Mouse (Mus musculus) ES-E14 (cell line): ENCODE results near the gene Kcnmb2. TPM values are rescaled to one million over a fixed set of nuclear protein-coding genes. Genes with fewer than 3 reads are reported as not detected.

Experiments
- DNase-seq: peaks from one replicate; pipeline ENCODE4 v3.0.0-alpha.2; 2013; ENCODE audit warnings: low read depth, low spot score
- H3K27ac ChIP-seq: 2 replicates; pipeline ENCODE4 v1.5.1; 2012; ENCODE audit warnings: low read depth, mild to moderate bottlenecking, low read length, moderate library complexity, mixed read lengths; ENCODE audit not compliant: poor library complexity, insufficient read depth, severe bottlenecking
- H3K36me3 ChIP-seq: 2 replicates; pipeline ENCODE4 v1.6.1; 2012; ENCODE audit warnings: mild to moderate bottlenecking, low read length, moderate library complexity, mixed read lengths; ENCODE audit not compliant: control insufficient read depth, poor library complexity, insufficient read depth, severe bottlenecking
- H3K4me1 ChIP-seq, 2 experiments: fragments of 150-350 bp in 1 of 2; sonication (generic) in 1 of 2; 2 replicates each; pipeline ENCODE4 v1.6.1; 2012; ENCODE audit warnings: low read length in 2 of 2, mild to moderate bottlenecking in 1 of 2, mixed read lengths in 1 of 2; ENCODE audit not compliant: control insufficient read depth in 2 of 2, insufficient read depth in 2 of 2, poor library complexity in 1 of 2
- H3K4me3 ChIP-seq, 2 experiments: fragments of 150-350 bp in 1 of 2; sonication (generic) in 1 of 2; 2 replicates each; pipeline ENCODE4 v1.5.1; 2012; ENCODE audit warnings: low read length in 2 of 2, low read depth in 1 of 2, mild to moderate bottlenecking in 1 of 2, mixed read lengths in 1 of 2; ENCODE audit not compliant: insufficient read depth in 1 of 2, poor library complexity in 1 of 2, severe bottlenecking in 1 of 2
- H3K9ac ChIP-seq: 2 replicates; pipeline ENCODE4 v1.6.1; 2012; ENCODE audit warnings: low read depth, mild to moderate bottlenecking, low read length, mixed read lengths; ENCODE audit not compliant: poor library complexity, insufficient read depth, severe bottlenecking
- H3K9me3 ChIP-seq: fragments of 150-350 bp; sonication (generic); 2 replicates; pipeline ENCODE4 v1.6.1; 2012; ENCODE audit warnings: low read depth, mild to moderate bottlenecking, low read length; ENCODE audit not compliant: control insufficient read depth, insufficient read depth
- CHD2 ChIP-seq: IDR thresholded peaks from 2 replicates; pipeline ENCODE4 v1.6.1; 2014; ENCODE audit warnings: mild to moderate bottlenecking, low read depth, low read length, inconsistent platforms
- HCFC1 ChIP-seq: IDR thresholded peaks from 2 replicates; pipeline ENCODE4 v1.6.1; 2012; ENCODE audit warnings: low read length, inconsistent platforms, borderline replicate concordance; ENCODE audit not compliant: insufficient read depth
- MAFK ChIP-seq: IDR thresholded peaks from 2 replicates; pipeline ENCODE4 v1.6.1; 2014; ENCODE audit warnings: mild to moderate bottlenecking, low read depth, low read length, inconsistent platforms; ENCODE audit not compliant: insufficient read depth
- ZC3H11A ChIP-seq: IDR thresholded peaks from 2 replicates; pipeline ENCODE4 v1.6.1; 2012; ENCODE audit warnings: low read depth, mild to moderate bottlenecking, inconsistent platforms, low read length, borderline replicate concordance
- ZNF384 ChIP-seq: IDR thresholded peaks from 2 replicates; pipeline ENCODE4 v1.6.1; 2012; ENCODE audit warnings: low read depth, low read length, inconsistent platforms
- in situ Hi-C, 2 experiments: fragments of 600-800 bp; cut with MboI; formaldehyde crosslinking; loops; one replicate each; pipeline ENCODE4 v1.15.1; 2025; ENCODE audit warnings: low sequenced_read_pairs in 2 of 2, inconsistent platforms in 1 of 2; ENCODE audit not compliant: unreplicated experiment in 2 of 2
- total RNA-seq: library from RNA; depleted of rRNA; stranded (reverse); fragments of 300-350 nt; gene quantifications from 2 replicates; pipeline ENCODE4 v1.2.3, GENCODE M21; 2012

Gene Kcnmb2
- total RNA-seq, 1 experiment, result not detected

- H3K9me3 ChIP-seq, result no peaks in the 10 kb centered on the region
- DNase-seq, result no peak
- no peak overlapping the region for H3K9ac ChIP-seq
- no peak overlapping the region for H3K4me3 ChIP-seq
- no peaks in the 10 kb centered on the region for H3K4me1 ChIP-seq
- H3K36me3 ChIP-seq, result no peaks in the 10 kb centered on the region
- in situ Hi-C loops, result loop anchor here (10.0 to 25.0 kb wide), 2 partner anchors 386 to 393 kb away; no protein-coding TSS in a partner anchor
- H3K27ac ChIP-seq, result no peak overlapping the region
- TF ChIP-seq CHD2, result no peak
- TF ChIP-seq MAFK, result no peak
- TF ChIP-seq HCFC1, result no peak
- TF ChIP-seq ZNF384, result no peak
- TF ChIP-seq ZC3H11A, result no peak
These were observed 278.2 kb downstream of the Kcnmb2 start for GRCm38 (mm10) chr3:32180519-32180918.

GRCm38 (mm10) chr3:32185855-32186522 lies 283.7 kb downstream of the Kcnmb2 start:
- Histone ChIP-seq H3K27ac (no peak overlapping the region), H3K4me1 (no peaks in the 10 kb centered on the region), H3K9me3 (no peaks in the 10 kb centered on the region), H3K36me3 (no peaks in the 10 kb centered on the region), H3K4me3 (no peak overlapping the region), H3K9ac (no peak overlapping the region)
- DNase-seq, result no peak
- in situ Hi-C loops, result loop anchor here (10.0 to 25.0 kb wide), 2 partner anchors 391 to 399 kb away; no protein-coding TSS in a partner anchor
- no peak for TF ChIP-seq HCFC1
- TF ChIP-seq MAFK, result no peak
- TF ChIP-seq ZNF384, result no peak
- no peak for TF ChIP-seq ZC3H11A
- no peak for TF ChIP-seq CHD2

GRCm38 (mm10) chr3:32188521-32188920 lies 286.2 kb downstream of the Kcnmb2 start:
- no peak overlapping the region for H3K27ac ChIP-seq
- no peak for TF ChIP-seq MAFK
- TF ChIP-seq ZC3H11A, result peak; percentile 85
- no peak for TF ChIP-seq ZNF384
- TF ChIP-seq HCFC1, result no peak
- H3K4me3 ChIP-seq, result no peak overlapping the region
- no peaks in the 10 kb centered on the region for H3K36me3 ChIP-seq
- peak; percentile 49 for DNase-seq
- no peaks in the 10 kb centered on the region for H3K4me1 ChIP-seq
- in situ Hi-C loops, result loop anchor here (10.0 to 25.0 kb wide), 2 partner anchors 394 to 401 kb away; no protein-coding TSS in a partner anchor
- H3K9ac ChIP-seq, result no peak overlapping the region
- H3K9me3 ChIP-seq, result no peaks in the 10 kb centered on the region

GRCm38 (mm10) chr3:32188955-32189354 lies 286.6 kb downstream of the Kcnmb2 start:
- Histone ChIP-seq H3K36me3 (no peaks in the 10 kb centered on the region), H3K4me3 (no peak overlapping the region), H3K27ac (no peak overlapping the region), H3K9ac (no peak overlapping the region), H3K9me3 (no peaks in the 10 kb centered on the region), H3K4me1 (no peaks in the 10 kb centered on the region)
- no peak for TF ChIP-seq CHD2
- TF ChIP-seq MAFK, result no peak
- no peak for TF ChIP-seq ZC3H11A
- no peak for TF ChIP-seq HCFC1
- TF ChIP-seq ZNF384, result no peak
- DNase-seq, result peak; percentile 26
- in situ Hi-C loops, result loop anchor here (10.0 to 25.0 kb wide), 2 partner anchors 394 to 402 kb away; no protein-coding TSS in a partner anchor
